Mouse (Mus musculus) mammary gland, adult 2 months (tissue): ENCODE results near the gene Tgoln1. TPM values are rescaled to one million over a fixed set of nuclear protein-coding genes. Genes with fewer than 3 reads are reported as not detected.

Source experiments
- polyA plus RNA-seq: library from polyadenylated mRNA; depleted of rRNA; stranded (reverse); fragments of >200 nt; gene quantifications from 2 replicates; pipeline ENCODE4 v1.2.3, GENCODE M21; 2012; ENCODE audit warnings: low replicate concordance; rRNA removed

Gene Tgoln1
- 38.1 and 91.1 TPM in 2 replicates for polyA plus RNA-seq

DNA sequence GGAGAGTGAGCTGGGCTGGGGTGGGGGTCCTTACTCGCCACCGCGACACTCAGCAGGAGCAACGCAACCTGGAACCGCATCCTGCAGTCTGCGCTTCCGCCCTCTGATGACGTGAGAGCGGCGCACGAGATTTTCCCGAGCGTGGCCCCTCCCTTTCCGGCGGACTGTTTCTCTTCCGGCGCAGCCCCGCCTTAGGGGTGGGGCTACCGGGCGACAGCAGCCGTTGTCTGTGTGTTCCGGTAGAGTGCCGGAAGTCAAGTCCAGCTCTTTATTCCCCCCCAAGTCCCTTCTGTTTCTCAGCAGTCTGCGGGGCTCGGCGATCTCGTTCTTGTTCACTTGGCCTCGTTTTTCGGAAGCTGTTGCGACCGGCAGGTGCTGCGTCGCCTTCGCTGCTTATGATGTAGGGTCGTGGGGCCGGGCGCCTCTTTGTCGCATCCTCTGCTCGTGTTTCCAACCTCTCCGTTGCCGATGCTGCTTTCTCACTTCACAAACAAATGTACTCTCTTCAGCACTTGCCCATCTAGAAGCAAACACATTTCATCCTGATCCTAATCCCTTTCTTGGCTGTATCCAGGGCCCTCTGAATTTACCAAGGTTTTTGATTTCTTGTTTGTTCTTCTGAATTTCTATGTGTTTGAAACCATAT is at the start of gene Tgoln1:
TSS of gene Tgoln1 (minus strand) at position 358 of the 646 bp plus-strand sequence.

DNA sequence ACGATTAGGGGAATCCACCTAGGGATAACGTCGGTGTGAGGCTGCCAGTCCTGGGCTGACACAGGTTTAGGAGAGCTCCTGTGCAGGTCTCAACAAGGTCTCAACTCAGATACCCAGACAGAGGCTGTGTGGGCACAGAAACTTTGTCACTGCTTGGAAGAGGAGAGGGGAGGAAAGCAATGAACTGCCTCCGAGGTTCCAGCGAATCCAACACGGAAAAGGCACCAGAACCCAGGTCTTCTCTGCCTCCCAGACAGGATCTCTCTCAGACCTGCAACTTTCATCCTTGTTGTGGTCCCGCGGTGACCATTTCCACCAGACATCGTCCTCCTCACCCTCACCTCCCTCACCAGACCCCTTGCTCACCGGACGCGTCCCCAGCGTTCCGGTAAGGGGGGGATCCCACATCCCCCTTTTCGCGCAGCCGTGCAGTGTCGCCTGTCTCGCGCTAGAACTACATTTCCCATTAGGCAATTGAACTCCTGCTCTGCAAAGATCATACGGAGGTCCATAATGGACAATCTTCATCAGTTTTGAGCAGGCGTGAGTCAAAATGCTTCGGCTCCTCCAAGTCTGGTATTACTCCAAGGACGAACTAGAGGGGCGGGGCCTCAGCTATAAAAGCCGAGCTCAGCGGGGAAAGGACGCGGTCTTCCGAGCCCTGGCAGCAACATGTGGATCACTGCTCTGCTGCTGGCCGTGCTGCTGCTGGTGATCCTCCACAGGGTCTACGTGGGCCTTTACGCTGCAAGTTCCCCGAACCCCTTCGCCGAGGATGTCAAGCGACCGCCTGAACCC is 18.6 kb downstream of the Tgoln1 start, which contains the start of the genes Elmod3 and Retsat:
TSS of gene Elmod3 (minus strand) at position 458 of the 798 bp plus-strand sequence.
TSS of gene Retsat (plus strand) at position 520 of the 798 bp plus-strand sequence.

Other genes with a start within 250 kb of the Tgoln1 start
- gene Vamp5, start 236.5 kb downstream of the Tgoln1 start, polyA plus RNA-seq: 26.1 and 61.1 TPM in 2 replicates
- 110 and 196 TPM in 2 replicates for gene Vamp8, start 226.3 kb downstream of the Tgoln1 start, polyA plus RNA-seq
- gene Ggcx, start 202.7 kb downstream of the Tgoln1 start, polyA plus RNA-seq: 21.4 and 27.9 TPM in 2 replicates
- 100 and 101 TPM in 2 replicates for gene Mat2a, start 177.4 kb downstream of the Tgoln1 start, polyA plus RNA-seq
- gene Sh2d6, start 95.3 kb downstream of the Tgoln1 start, polyA plus RNA-seq: 0.20 and 0.26 TPM in 2 replicates
- 69.5 and 133 TPM in 2 replicates for gene Capg, start 72.6 kb downstream of the Tgoln1 start, polyA plus RNA-seq
- gene Elmod3, start 18.6 kb downstream of the Tgoln1 start, polyA plus RNA-seq: 27.9 and 40.5 TPM in 2 replicates
- gene Retsat, start 18.5 kb downstream of the Tgoln1 start, polyA plus RNA-seq: 65.2 and 114 TPM in 2 replicates
- gene Tcf7l1, start 172.3 kb upstream of the Tgoln1 start, polyA plus RNA-seq: 34.3 and 40.9 TPM in 2 replicates